Comparison of ENCODE assay signal across 23 mouse cellular contexts in the genomic region with DNA sequence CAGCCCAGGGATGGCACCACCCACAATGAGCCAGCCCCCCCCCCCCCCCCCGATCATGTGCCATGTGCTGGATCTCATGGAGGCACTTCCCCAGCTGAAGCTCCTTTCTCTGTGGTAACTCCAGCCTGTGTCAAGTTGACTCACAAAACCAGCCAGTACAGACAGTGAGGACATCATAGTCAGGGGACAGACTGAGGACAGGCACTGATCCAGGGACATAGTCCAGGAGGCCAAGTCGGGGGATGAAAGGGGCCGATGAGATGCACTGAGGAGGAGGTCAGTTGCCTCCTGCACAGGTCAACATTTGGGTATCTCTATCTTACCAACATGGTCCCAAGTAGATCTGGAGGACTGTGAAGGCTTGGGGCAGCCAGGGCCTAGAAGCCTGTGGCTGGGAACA.
DNase-seq lines count a peak whose midpoint lies in the region; ATAC-seq lines count a peak whose summit lies in the region.
"Had no signal": no experiment of that assay in that cellular context is flagged by ENCODE, and none has a peak within 500 bp of the region (broad histone marks: within the 10 kb centered on the region; RNA-seq: fewer than 3 reads in every experiment).

No protein-coding gene starts in this region.

- no peaks in the 10 kb centered on the region for H3K9me3 ChIP-seq in liver, embryonic 13.5 days (replicated peaks)
- H3K9me3 ChIP-seq in liver, embryonic 12.5 days (replicated peaks): no peaks in the 10 kb centered on the region
- H3K9me3 ChIP-seq in liver, embryonic 15.5 days (replicated peaks): no peaks in the 10 kb centered on the region
- H3K9me3 ChIP-seq in liver, embryonic 16.5 days (replicated peaks; ENCODE audit: control insufficient read depth, low read length): no peaks in the 10 kb centered on the region
- H3K9me3 ChIP-seq: embryonic facial prominence, embryonic 13.5 days; embryonic facial prominence, embryonic 15.5 days; forebrain, embryonic 10.5 days; forebrain, embryonic 12.5 days; forebrain, embryonic 15.5 days had no signal

- WGBS in liver, embryonic 13.5 days (ENCODE audit: insufficient replicate concordance): 74% methylated on average over 3 of the region's 3 CpGs
- 77% methylated on average over 3 of the region's 3 CpGs for WGBS in liver, embryonic 12.5 days (ENCODE audit: insufficient replicate concordance)
- 56% methylated on average over 3 of the region's 3 CpGs for WGBS in liver, embryonic 15.5 days (ENCODE audit: insufficient replicate concordance)
- 55% methylated on average over 2 of the region's 3 CpGs for WGBS in liver, embryonic 16.5 days (ENCODE audit: insufficient replicate concordance)

- H3K36me3 ChIP-seq in liver, embryonic 13.5 days: no peaks in the 10 kb centered on the region
- 0 out of 2 replicates have a peak, but pooled peaks cover 2% of the 10 kb centered on the region for H3K36me3 ChIP-seq in liver, embryonic 12.5 days
- H3K36me3 ChIP-seq in liver, embryonic 15.5 days (replicated peaks): no peaks in the 10 kb centered on the region
- no peaks in the 10 kb centered on the region for H3K36me3 ChIP-seq in liver, embryonic 16.5 days (ENCODE audit: control insufficient read depth, insufficient read depth)
- H3K36me3 ChIP-seq: embryonic facial prominence, embryonic 15.5 days had no signal

- H3K4me2 ChIP-seq in liver, embryonic 13.5 days: no peak overlapping the region
- no peak overlapping the region for H3K4me2 ChIP-seq in liver, embryonic 12.5 days
- H3K4me2 ChIP-seq in liver, embryonic 15.5 days: no peak overlapping the region
- no peak overlapping the region for H3K4me2 ChIP-seq in liver, embryonic 16.5 days (ENCODE audit: low read depth, low read length)
- H3K4me2 ChIP-seq: embryonic facial prominence, embryonic 13.5 days; embryonic facial prominence, embryonic 15.5 days; forebrain, embryonic 12.5 days; forebrain, embryonic 15.5 days had no signal

- no peak for DNase-seq in liver, embryonic 13.5 days
- DNase-seq in left cerebral cortex, adult 18-20 months (ENCODE audit: low spot score in 2 of 2): no peak
- no peak for DNase-seq in urinary bladder, postnatal 14 days (ENCODE audit: low spot score)
- DNase-seq: adrenal gland, adult 2 months; adrenal gland, postnatal 10 days; adrenal gland, postnatal 25 days; cerebellum, adult 11 months; cerebellum, adult 18-20 months; cerebellum, adult 8-10 months; cerebellum, adult 9-11 months; cerebellum, postnatal 14 days; cerebellum, postnatal 36 days; embryo, embryonic 11 days had no signal

- peaks cover 43% of the 10 kb centered on the region for H3K4me1 ChIP-seq in liver, embryonic 13.5 days (replicated peaks)
- peaks cover 42% of the 10 kb centered on the region for H3K4me1 ChIP-seq in liver, embryonic 12.5 days
- peaks cover 22% of the 10 kb centered on the region for H3K4me1 ChIP-seq in liver, embryonic 15.5 days (replicated peaks)
- H3K4me1 ChIP-seq in liver, embryonic 16.5 days (ENCODE audit: control insufficient read depth, low read depth, low read length): peaks cover 5% of the 10 kb centered on the region
- H3K4me1 ChIP-seq: embryonic facial prominence, embryonic 13.5 days; embryonic facial prominence, embryonic 15.5 days; forebrain, embryonic 12.5 days; forebrain, embryonic 15.5 days had no signal

- H3K4me3 ChIP-seq in liver, embryonic 13.5 days (replicated peaks): no peak overlapping the region
- no peak overlapping the region for H3K4me3 ChIP-seq in liver, embryonic 12.5 days
- H3K4me3 ChIP-seq in liver, embryonic 15.5 days (replicated peaks): no peak overlapping the region
- no peak overlapping the region for H3K4me3 ChIP-seq in liver, embryonic 16.5 days (ENCODE audit: low read depth, low read length)
- H3K4me3 ChIP-seq: embryonic facial prominence, embryonic 13.5 days; embryonic facial prominence, embryonic 15.5 days; erythroblast, embryonic 14.5 days; forebrain, embryonic 10.5 days; forebrain, embryonic 12.5 days; forebrain, embryonic 15.5 days had no signal

- no peak overlapping the region for H3K27ac ChIP-seq in liver, embryonic 13.5 days
- H3K27ac ChIP-seq in liver, embryonic 12.5 days: no peak overlapping the region
- no peak overlapping the region for H3K27ac ChIP-seq in liver, embryonic 15.5 days (replicated peaks)
- H3K27ac ChIP-seq in liver, embryonic 16.5 days (ENCODE audit: low read length): no peak overlapping the region
- H3K27ac ChIP-seq: embryonic facial prominence, embryonic 13.5 days; embryonic facial prominence, embryonic 15.5 days; forebrain, embryonic 10.5 days; forebrain, embryonic 12.5 days; forebrain, embryonic 15.5 days had no signal

- ATAC-seq in liver, embryonic 13.5 days (ENCODE audit: low read depth): peak; percentile 31
- no peak for ATAC-seq in liver, embryonic 12.5 days
- ATAC-seq in liver, embryonic 15.5 days (ENCODE audit: insufficient read depth): peak; percentile 13; the same call in 1 of the 2 replicates
- ATAC-seq in liver, embryonic 16.5 days (ENCODE audit: low read depth): peak; percentile 58
- ATAC-seq in neutrophil, adult 5-6 weeks (ENCODE audit: extremely low read depth, insufficient number of reproducible peaks, low FRiP score, poor library complexity, severe bottlenecking): 0 out of 2 replicates have a peak, but pooled peaks have one; percentile 11
- ATAC-seq: forebrain, embryonic 15.5 days had no signal

- no peak overlapping the region for H3K9ac ChIP-seq in liver, embryonic 13.5 days
- no peak overlapping the region for H3K9ac ChIP-seq in liver, embryonic 12.5 days
- no peak overlapping the region for H3K9ac ChIP-seq in liver, embryonic 15.5 days
- H3K9ac ChIP-seq in liver, embryonic 16.5 days (ENCODE audit: low read depth, low read length): no peak overlapping the region
- H3K9ac ChIP-seq: embryonic facial prominence, embryonic 13.5 days; embryonic facial prominence, embryonic 15.5 days; forebrain, embryonic 12.5 days; forebrain, embryonic 15.5 days had no signal

- H3K27me3 ChIP-seq in liver, embryonic 13.5 days: no peaks in the 10 kb centered on the region
- no peaks in the 10 kb centered on the region for H3K27me3 ChIP-seq in liver, embryonic 12.5 days (replicated peaks)
- no peaks in the 10 kb centered on the region for H3K27me3 ChIP-seq in liver, embryonic 15.5 days
- no peaks in the 10 kb centered on the region for H3K27me3 ChIP-seq in liver, embryonic 16.5 days (ENCODE audit: control insufficient read depth, insufficient read depth, low read depth, low read length)
- H3K27me3 ChIP-seq: embryonic facial prominence, embryonic 13.5 days; embryonic facial prominence, embryonic 15.5 days; forebrain, embryonic 12.5 days; forebrain, embryonic 15.5 days had no signal
